Mouse (Mus musculus): ENCODE measurements around the gene Foxd3. TPM values are rescaled to one million over a fixed set of nuclear protein-coding genes. Genes with fewer than 3 reads are reported as not detected.

Gene Foxd3
- polyA plus RNA-seq, 1 experiment from 2014 or later = not detected

- no peak overlapping the region for H3K4me2 ChIP-seq
- H3K4me3 ChIP-seq (replicated peaks) = no peak overlapping the region
- no peaks in the 10 kb centered on the region for H3K9me3 ChIP-seq (replicated peaks)
- no peak overlapping the region for H3K27ac ChIP-seq (replicated peaks)
- no peak overlapping the region for H3K9ac ChIP-seq
- ATAC-seq (ENCODE audit: insufficient read depth) = no peak
- no peaks in the 10 kb centered on the region for H3K36me3 ChIP-seq (replicated peaks)
- H3K27me3 ChIP-seq = no peaks in the 10 kb centered on the region
- H3K4me1 ChIP-seq (replicated peaks) = no peaks in the 10 kb centered on the region
- WGBS (ENCODE audit: insufficient replicate concordance) = 62% methylated on average over 6 of the region's 6 CpGs
Measured at GRCm38 (mm10) chr4:99683941-99684340, 27.8 kb downstream of the Foxd3 start.

GRCm38 (mm10) chr4:99686308-99686707, 30.2 kb downstream of the Foxd3 start:
- 51% methylated on average over 5 of the region's 5 CpGs for WGBS (ENCODE audit: insufficient replicate concordance)
- no peak overlapping the region for H3K4me3 ChIP-seq (replicated peaks)
- no peaks in the 10 kb centered on the region for H3K27me3 ChIP-seq
- no peak for ATAC-seq (ENCODE audit: insufficient read depth)
- no peaks in the 10 kb centered on the region for H3K4me1 ChIP-seq (replicated peaks)
- no peak overlapping the region for H3K27ac ChIP-seq (replicated peaks)
- H3K36me3 ChIP-seq (replicated peaks) = no peaks in the 10 kb centered on the region
- no peak overlapping the region for H3K4me2 ChIP-seq
- no peaks in the 10 kb centered on the region for H3K9me3 ChIP-seq (replicated peaks)
- no peak overlapping the region for H3K9ac ChIP-seq

Small RNA genes lying within 50 kb of the gene (microRNA-seq; reads per million reads assigned to microRNA genes)
- gene Gm23366 = not detected

Other genes with a start within 250 kb of the Foxd3 start
- 10.3 and 11.1 TPM in 2 replicates for gene Alg6, start 59.4 kb downstream of the Foxd3 start, polyA plus RNA-seq (2015; fragmentation: Nextera tagmentation; extraction: Ambion mirVana)
- gene Efcab7, start 172.9 kb downstream of the Foxd3 start, polyA plus RNA-seq (2015; fragmentation: Nextera tagmentation; extraction: Ambion mirVana) = 2.2 and 3.6 TPM in 2 replicates

Data from liver, embryonic 15.5 days (tissue).